Mouse (Mus musculus): ENCODE data around the gene Camkv. TPM values are rescaled to one million over a fixed set of nuclear protein-coding genes. Genes with fewer than 3 reads are reported as not detected.

Camkv gene
- polyA plus RNA-seq (2017; shearing (Covaris generic)) = 0.57 TPM

DNA sequence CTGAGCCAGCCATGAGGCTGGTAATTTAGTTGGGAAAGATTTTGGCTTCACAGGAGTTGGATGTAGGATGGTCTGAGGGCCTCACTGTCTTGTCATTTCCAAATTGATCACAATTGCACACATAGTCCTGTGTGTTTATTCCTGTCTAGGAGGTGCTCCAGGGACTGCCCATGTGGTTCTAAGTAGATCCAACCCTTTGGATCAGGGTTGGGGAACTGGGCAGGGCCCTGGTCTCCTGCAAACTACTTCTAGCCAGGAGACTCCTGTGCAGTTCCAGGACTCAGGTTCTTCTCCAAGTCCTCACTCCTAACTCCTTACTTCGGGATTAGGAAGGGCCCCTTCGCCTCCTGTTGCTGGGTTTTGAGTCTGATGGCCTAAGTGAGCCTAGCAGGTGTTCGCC is at the start of gene Camkv:
Camkv (plus strand) TSS at position 301 of the 400 bp plus-strand sequence.

DNA sequence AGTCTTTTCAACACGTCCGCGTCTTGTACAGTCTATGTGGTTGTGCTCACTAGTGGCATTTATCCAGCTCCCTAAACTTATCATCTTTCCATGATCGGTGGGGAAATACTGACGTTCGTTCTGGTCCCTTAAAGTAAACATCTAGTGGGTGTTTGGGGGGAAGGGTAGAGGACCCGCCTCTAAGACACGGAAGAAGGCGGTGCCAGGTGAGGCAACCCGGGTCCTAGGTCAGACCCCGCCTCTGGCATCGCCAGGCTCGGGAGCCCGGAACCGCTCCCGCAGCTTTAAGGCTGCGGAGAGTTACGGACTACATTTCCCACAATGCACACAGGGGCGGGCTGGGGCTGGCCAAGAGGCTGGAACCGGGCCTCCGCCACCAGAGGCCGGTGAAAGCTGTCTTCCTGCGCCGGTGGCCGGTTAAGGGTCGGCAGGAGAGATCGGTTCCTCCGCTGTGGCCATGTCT is 47.6 kb upstream of the Camkv start, which contains the start of gene Mon1a:
Mon1a (plus strand) TSS at position 348 of the 463 bp plus-strand sequence.

GRCm38 (mm10) chr9:107906252-107906966 is 29.1 kb upstream of the Camkv start, which contains the start of gene Mst1r:
Gene Mst1r, plus strand, starts transcription at chr9:107906873.

GRCm38 (mm10) chr9:107928169-107928568 is 7.3 kb upstream of the Camkv start, which contains the start of gene Actl11:
Gene Actl11, plus strand, starts transcription at chr9:107928469.

DNA sequence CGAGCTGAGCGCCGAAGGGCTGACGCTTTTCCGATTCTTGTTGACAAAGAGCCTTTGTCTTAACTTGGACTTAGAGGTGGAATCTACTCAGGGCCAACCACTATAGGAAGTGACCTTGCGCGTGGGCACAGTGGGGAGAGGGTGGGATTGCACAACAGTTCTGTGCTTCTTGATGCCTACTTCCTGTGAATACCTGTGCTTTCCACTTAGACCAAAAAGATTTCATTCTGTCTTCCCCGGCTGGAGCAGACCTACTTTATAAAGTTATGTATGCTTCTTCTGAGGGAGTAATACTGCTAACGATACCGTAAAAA is 14.4 kb downstream of the Camkv start, which contains the start of gene Traip:
Traip (plus strand) TSS at position 215 of the 314 bp plus-strand sequence.

GRCm38 (mm10) chr9:107975399-107976386 is 40.2 kb downstream of the Camkv start, which contains the start of gene Uba7:
Gene Uba7, plus strand, starts transcription at chr9:107975505.

GRCm38 (mm10) chr9:107982681-107983346 is 47.3 kb downstream of the Camkv start, which contains the start of gene Gm20661:
Gene Gm20661, plus strand, starts transcription at chr9:107983058.

DNA sequence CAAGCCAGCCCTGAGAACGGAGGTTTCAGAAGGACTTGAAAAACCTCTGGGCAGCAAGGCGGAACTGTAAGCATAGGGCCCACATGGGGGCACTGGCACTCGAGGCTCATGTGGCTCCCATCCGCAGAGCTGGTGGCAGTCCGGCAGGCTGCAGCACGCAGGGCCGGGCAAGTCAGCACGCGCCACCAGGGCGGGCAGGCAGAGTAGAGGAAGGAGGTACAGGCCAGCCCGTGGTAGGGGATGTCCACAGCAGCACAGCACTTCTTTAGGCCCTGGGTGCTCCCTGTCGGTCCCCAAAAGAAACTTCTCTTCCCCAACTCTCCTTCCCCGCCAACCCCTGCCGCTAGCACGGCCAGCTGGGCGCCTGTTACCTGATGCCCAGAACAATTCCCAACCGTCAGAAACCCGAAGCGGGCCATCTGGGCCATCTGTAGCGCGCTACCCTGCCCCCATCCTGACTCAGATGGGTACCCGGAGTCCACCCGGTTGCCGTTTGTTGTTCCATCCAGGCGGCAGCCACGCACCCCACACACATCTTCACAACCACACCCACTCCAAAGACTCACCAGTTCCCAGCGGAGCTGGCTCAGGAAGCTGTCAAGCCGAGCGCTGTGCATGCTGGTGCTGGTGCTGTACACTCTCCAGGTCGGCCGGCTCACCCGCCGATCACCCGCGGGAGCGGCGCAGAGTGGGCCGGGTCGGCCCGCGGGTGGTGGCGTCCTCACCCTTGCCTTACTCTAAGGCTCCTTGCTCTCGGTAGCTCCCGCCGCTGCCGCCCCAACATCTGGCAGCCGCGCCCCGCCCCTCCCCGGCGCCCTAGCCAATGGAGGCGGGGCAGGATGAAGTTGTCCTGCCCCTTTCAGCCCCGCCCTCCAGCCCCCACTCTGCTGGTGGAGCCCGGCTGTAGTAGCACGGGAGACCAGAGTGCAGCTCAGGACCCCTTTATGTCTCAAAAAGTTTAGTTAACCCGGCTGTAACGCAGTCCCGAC is 50.0 kb downstream of the Camkv start, which contains the start of gene Inka1:
Inka1 (minus strand) TSS at position 749 of the 989 bp plus-strand sequence.

GRCm38 (mm10) chr9:107992197-107992596 is 56.7 kb downstream of the Camkv start, which contains the start of gene Cdhr4:
Gene Cdhr4, plus strand, starts transcription at chr9:107992497.

DNA sequence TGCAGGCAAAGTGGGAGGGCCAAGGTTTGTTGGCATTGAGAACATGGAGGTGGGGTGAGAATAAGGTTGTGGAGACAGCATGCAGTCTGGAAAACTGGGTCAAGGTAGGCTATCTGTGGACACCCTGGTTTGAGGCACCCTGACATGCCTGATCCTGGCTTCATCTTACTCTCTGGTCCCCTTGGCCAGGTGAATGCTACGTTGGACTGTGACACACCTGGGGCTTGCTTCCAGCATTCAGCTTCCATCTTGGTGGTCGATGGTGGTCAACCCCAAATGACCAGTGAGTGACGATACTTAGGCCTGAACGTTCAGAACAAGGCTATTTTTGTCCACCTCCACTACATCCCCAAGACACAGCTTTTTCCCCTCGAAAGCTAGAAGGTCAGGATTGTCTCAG is 60.6 kb downstream of the Camkv start, which contains the start of gene Gm20662:
Gm20662 (plus strand) TSS at position 301 of the 400 bp plus-strand sequence.

Other genes with a start within 250 kb of the Camkv start
- gene Sema3f, start 225.2 kb upstream of the Camkv start, polyA plus RNA-seq (2017; shearing (Covaris generic)) = not detected
- gene Rbm5, start 164.7 kb upstream of the Camkv start, polyA plus RNA-seq (2017; shearing (Covaris generic)) = 229 TPM
- 107 TPM for gene Rbm6, start 62.4 kb upstream of the Camkv start, polyA plus RNA-seq (2017; shearing (Covaris generic))
- gene Mon1a, start 47.5 kb upstream of the Camkv start, polyA plus RNA-seq (2017; shearing (Covaris generic)) = 18.4 TPM
- gene Mst1r, start 28.8 kb upstream of the Camkv start, polyA plus RNA-seq (2017; shearing (Covaris generic)) = 0.16 TPM
- not detected for gene Actl11, start 7.2 kb upstream of the Camkv start, polyA plus RNA-seq (2017; shearing (Covaris generic))
- gene Traip, start 14.5 kb downstream of the Camkv start, polyA plus RNA-seq (2017; shearing (Covaris generic)) = 2.4 TPM
- gene Uba7, start 39.8 kb downstream of the Camkv start, polyA plus RNA-seq (2017; shearing (Covaris generic)) = 150 TPM
- not detected for gene Gm20661, start 47.4 kb downstream of the Camkv start, polyA plus RNA-seq (2017; shearing (Covaris generic))
- 0.88 TPM for gene Inka1, start 50.2 kb downstream of the Camkv start, polyA plus RNA-seq (2017; shearing (Covaris generic))
- not detected for gene Cdhr4, start 56.8 kb downstream of the Camkv start, polyA plus RNA-seq (2017; shearing (Covaris generic))
- gene Gm20662, start 60.7 kb downstream of the Camkv start, polyA plus RNA-seq (2017; shearing (Covaris generic)) = not detected
- gene Ip6k1, start 66.8 kb downstream of the Camkv start, polyA plus RNA-seq (2017; shearing (Covaris generic)) = 137 TPM
- 21.4 TPM for gene Gmppb, start 113.6 kb downstream of the Camkv start, polyA plus RNA-seq (2017; shearing (Covaris generic))
- 1.2 TPM for gene Amigo3, start 117.5 kb downstream of the Camkv start, polyA plus RNA-seq (2017; shearing (Covaris generic))
- 2.1 TPM for gene Mst1, start 144.8 kb downstream of the Camkv start, polyA plus RNA-seq (2017; shearing (Covaris generic))
- gene Rnf123, start 147.7 kb downstream of the Camkv start, polyA plus RNA-seq (2017; shearing (Covaris generic)) = 115 TPM
- 79.0 TPM for gene Apeh, start 158.9 kb downstream of the Camkv start, polyA plus RNA-seq (2017; shearing (Covaris generic))